Mouse (Mus musculus) embryonic facial prominence, embryonic 14.5 days (tissue): ENCODE results near the gene Adad2. TPM values are rescaled to one million over a fixed set of nuclear protein-coding genes. Genes with fewer than 3 reads are reported as not detected.

ENCODE experiments used
- ATAC-seq: fragments of 200-750 bp; cut with Nextera tagmentation; 2 replicates; pipeline ENCODE4 v1.8.0; 2017; ENCODE audit warnings: low read depth, moderate number of reproducible peaks, moderate TSS enrichment
- DNase-seq: peaks from one replicate; pipeline ENCODE4 v3.0.0-alpha.2; 2015; ENCODE audit warnings: low spot score
- H3K27ac ChIP-seq: fragments of 300-500 bp; sonication (generic); replicated peaks from 2 replicates; pipeline ENCODE4 v1.5.1; 2014; ENCODE audit warnings: low read depth, mild to moderate bottlenecking, low read length, moderate library complexity
- H3K27me3 ChIP-seq: fragments of 300-500 bp; sonication (generic); replicated peaks from 2 replicates; pipeline ENCODE4 v1.6.1; 2014; ENCODE audit warnings: low read length; ENCODE audit not compliant: control insufficient read depth, insufficient read depth
- H3K36me3 ChIP-seq: fragments of 300-500 bp; sonication (generic); 2 replicates; pipeline ENCODE4 v1.6.1; 2014; ENCODE audit warnings: low read length, mixed read lengths; ENCODE audit not compliant: control insufficient read depth, insufficient read depth
- H3K4me1 ChIP-seq: fragments of 300-500 bp; sonication (generic); 2 replicates; pipeline ENCODE4 v1.6.1; 2014; ENCODE audit warnings: antibody characterized with exemption, low read length; ENCODE audit not compliant: control insufficient read depth, insufficient read depth
- H3K4me2 ChIP-seq: fragments of 300-500 bp; sonication (generic); 2 replicates; pipeline ENCODE4 v1.6.1; 2014; ENCODE audit warnings: low read depth, mild to moderate bottlenecking, low read length, moderate library complexity, mixed read lengths
- H3K4me3 ChIP-seq: fragments of 300-500 bp; sonication (generic); 2 replicates; pipeline ENCODE4 v1.5.1; 2014; ENCODE audit warnings: low read depth, mild to moderate bottlenecking, low read length
- H3K9ac ChIP-seq: fragments of 300-500 bp; sonication (generic); 2 replicates; pipeline ENCODE4 v1.6.1; 2014; ENCODE audit warnings: low read depth, mild to moderate bottlenecking, low read length, moderate library complexity, mixed read lengths
- H3K9me3 ChIP-seq: fragments of 300-500 bp; sonication (generic); 2 replicates; pipeline ENCODE4 v1.6.1; 2016; ENCODE audit warnings: low read length; ENCODE audit not compliant: control insufficient read depth
- WGBS: fragments of 180-500 bp; shearing (Covaris S2); extraction: QIAGEN DNeasy Blood & Tissue Kit; methylation state at CpG from one replicate; pipeline ENCODE4 v1.1.7; 2014; 5-methylcytosine and 5-hydroxymethylcytosine counted together
- polyA plus RNA-seq: library from polyadenylated mRNA; unstranded; fragments of >200 nt; fragmentation: Nextera tagmentation; extraction: Ambion mirVana; gene quantifications from 2 replicates; pipeline ENCODE4 v1.2.1, GENCODE M21; 2014

Gene Adad2
- polyA plus RNA-seq, 1 experiment from 2014 or later, result 0.14 TPM

DNA sequence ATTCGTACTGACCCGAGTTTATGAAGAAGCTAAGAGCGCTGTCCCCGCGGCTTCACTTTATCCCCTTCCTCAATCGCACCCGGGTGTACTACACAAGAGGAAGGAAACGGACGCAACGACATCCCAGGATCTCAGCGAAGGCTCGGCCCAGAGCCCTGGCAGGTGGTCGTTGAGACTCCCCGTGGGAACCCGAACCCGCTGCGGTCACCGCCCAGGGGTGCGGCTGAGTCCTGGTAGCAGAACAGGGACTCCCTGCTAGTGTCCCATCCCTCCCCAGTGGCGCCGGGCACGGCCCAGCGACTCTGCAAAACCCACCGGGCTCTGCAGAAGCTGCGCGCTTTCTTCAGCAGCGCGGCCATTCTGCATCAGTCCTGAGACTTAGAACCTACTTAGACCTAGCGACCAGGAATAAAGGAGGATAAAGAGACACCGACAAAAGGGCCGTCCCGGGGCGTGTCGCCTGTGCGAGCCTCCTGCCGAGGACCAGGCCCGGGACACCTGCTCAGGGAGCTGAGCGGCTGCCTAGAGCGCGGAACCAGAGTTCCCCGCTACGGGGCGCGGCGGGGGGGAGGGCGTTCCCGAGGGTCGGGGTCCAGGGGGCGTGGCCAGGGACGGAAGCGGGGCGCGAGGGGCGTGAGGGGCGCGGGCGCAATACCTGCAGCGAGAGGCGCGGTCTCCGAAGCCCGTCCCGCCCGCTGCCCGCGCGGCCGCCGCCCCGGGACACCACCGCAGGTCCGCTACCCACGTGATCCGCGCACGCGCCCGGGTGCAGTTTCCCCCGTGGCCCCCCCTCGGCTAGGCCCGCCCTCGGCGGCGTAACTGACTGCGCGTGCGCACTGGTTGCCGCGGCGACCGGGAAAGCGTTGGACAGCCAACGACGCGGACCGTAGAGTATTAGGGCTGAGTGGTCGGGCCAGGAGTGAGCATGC, 37.8 kb upstream of the Adad2 start, which contains the start of the genes Hsdl1 and Dnaaf1:
TSS of gene Hsdl1 (minus strand) at position 747 of the 929 bp plus-strand sequence.
TSS of gene Dnaaf1 (plus strand) at position 799 of the 929 bp plus-strand sequence.
- peak; percentile 92 for DNase-seq
- no peak within 1 kb of the TSS for H3K27ac ChIP-seq
- H3K9ac ChIP-seq, result peak within 1 kb of the TSS; percentile 71
- H3K36me3 ChIP-seq, result no peaks in the 10 kb centered on the region
- peaks cover 9% of the 10 kb centered on the region for H3K27me3 ChIP-seq
- WGBS, result under 1% methylated on average over 47 of the region's 97 CpGs
- peak within 1 kb of the TSS; percentile 79 for H3K4me3 ChIP-seq
- peak within 1 kb of the TSS; percentile 96 for H3K4me2 ChIP-seq
- peaks cover 5% of the 10 kb centered on the region for H3K4me1 ChIP-seq
- peak; percentile 88 for ATAC-seq
- H3K9me3 ChIP-seq, result no peaks in the 10 kb centered on the region

DNA sequence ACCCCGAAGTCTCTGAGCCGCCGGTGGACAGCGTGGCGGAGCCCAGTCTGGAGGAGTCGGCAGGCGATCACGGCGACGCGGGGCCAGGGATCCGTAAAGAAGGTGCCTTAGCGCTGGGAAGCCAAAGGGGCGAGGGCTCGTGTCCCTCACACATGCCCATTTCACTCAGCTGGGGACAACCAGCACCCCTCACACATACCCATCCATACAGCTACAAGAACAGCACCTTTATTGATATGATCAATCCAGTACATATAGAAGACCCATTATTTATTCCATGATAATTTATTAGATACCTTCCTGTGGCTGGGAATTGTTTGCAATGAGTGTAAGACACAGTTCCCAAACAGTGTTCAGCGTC, 37.2 kb upstream of the Adad2 start:
- no peaks in the 10 kb centered on the region for H3K9me3 ChIP-seq
- H3K4me2 ChIP-seq, result peak overlapping the region; percentile 96
- peaks cover 5% of the 10 kb centered on the region for H3K4me1 ChIP-seq
- DNase-seq (no peak), ATAC-seq (no peak; the same call in 1 of the 2 replicates)
- no peaks in the 10 kb centered on the region for H3K36me3 ChIP-seq
- peak overlapping the region; percentile 79 for H3K4me3 ChIP-seq
- H3K9ac ChIP-seq, result peak overlapping the region; percentile 71
- H3K27me3 ChIP-seq, result peaks cover 9% of the 10 kb centered on the region
- 4% methylated on average over 16 of the region's 16 CpGs for WGBS
- H3K27ac ChIP-seq, result no peak overlapping the region

DNA sequence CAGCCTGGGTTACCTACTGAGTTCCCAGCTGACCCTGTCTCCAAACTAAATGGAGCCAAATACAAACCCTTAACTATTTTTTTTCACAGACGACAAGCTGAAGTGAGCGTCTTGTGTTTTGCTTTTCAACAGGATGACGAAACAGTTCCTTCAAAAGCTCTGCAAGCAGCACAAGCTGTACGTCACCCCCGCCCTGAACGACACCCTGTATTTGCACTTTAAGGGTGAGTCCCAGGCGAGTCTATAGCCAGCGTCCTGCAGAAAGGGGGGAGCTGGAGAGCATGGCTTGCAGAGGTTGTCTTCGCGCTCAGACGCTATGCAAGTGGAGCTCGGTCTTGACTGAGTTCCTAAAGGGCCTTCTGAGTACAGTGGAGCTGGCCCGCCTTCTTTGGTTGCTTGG, 33.5 kb upstream of the Adad2 start:
- H3K4me3 ChIP-seq, result no peak overlapping the region
- H3K27ac ChIP-seq, result no peak overlapping the region
- H3K36me3 ChIP-seq, result no peaks in the 10 kb centered on the region
- H3K9ac ChIP-seq, result no peak overlapping the region
- WGBS, result 38% methylated on average over 13 of the region's 13 CpGs
- DNase-seq, result no peak
- peaks cover 2% of the 10 kb centered on the region for H3K4me1 ChIP-seq
- no peak overlapping the region for H3K4me2 ChIP-seq
- no peak for ATAC-seq
- H3K9me3 ChIP-seq, result no peaks in the 10 kb centered on the region
- peaks cover 9% of the 10 kb centered on the region for H3K27me3 ChIP-seq

DNA sequence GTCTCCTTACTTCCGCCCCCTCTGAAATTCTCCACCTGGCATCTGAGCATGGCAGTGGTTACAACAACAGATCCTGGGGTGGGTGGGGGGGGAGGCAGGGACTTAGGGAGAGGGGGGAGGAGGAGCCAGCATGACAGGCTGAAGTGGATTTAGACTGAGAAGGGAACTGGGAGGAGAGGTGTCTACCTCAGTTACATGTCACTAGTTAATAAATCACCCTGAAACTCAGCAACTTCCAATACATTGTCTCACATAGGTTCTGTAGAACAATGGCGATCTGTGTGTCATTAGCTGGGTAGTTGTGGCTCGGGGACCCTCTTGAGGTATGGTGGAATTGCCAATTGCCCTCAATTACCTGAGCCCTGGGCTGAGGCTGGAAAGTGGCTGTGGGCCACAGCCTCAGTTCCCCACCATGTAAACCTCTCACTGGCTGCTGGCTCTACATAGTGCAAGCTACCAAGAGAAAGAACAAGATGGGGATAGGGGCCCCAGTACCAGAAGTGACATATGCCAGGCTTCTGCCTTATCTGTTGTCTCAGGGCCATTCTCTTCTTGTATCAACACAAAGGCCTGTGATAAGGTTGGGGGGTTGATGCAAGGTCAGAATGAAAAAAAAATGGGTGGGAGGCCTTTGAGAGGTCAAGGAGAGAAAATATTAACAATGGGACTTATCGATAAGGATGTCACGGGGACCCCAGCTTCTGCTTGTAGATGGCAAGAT, 31.9 kb upstream of the Adad2 start:
- Histone ChIP-seq H3K4me2 (no peak overlapping the region), H3K9me3 (no peaks in the 10 kb centered on the region), H3K4me3 (no peak overlapping the region), H3K27me3 (peaks cover 9% of the 10 kb centered on the region), H3K9ac (no peak overlapping the region), H3K36me3 (no peaks in the 10 kb centered on the region), H3K27ac (no peak overlapping the region), H3K4me1 (no peaks in the 10 kb centered on the region)
- ATAC-seq (no peak), DNase-seq (no peak)
- 83% methylated on average over 5 of the region's 5 CpGs for WGBS

DNA sequence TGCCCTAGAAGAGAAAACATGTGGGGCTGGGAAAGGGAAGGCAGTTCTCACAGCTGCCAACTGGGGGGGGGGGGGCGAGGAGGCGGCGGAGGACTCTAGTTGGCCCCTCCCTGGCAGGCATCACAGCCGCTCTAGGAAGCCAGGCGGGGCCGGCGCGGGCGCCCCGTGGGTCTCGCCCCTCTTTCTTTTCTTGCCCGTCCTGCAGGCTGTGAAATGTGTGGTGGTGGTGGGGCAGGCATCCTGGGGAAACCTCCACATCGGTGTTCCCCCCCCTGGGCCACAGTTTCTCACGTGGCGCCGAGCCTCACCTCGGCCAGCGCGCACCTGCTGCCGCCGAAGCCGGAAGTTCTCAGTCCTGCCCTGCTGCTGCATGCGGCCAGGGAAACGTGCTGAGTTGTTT, 26.6 kb upstream of the Adad2 start:
- no peaks in the 10 kb centered on the region for H3K9me3 ChIP-seq
- peak; percentile 59 for DNase-seq
- H3K27me3 ChIP-seq, result no peaks in the 10 kb centered on the region
- H3K4me1 ChIP-seq, result no peaks in the 10 kb centered on the region
- peak overlapping the region; percentile 55 for H3K4me2 ChIP-seq
- H3K4me3 ChIP-seq, result peak overlapping the region; percentile 31
- WGBS, result 14% methylated on average over 20 of the region's 24 CpGs
- no peak overlapping the region for H3K27ac ChIP-seq
- H3K9ac ChIP-seq, result peak overlapping the region; percentile 32; the same call in 1 of the 2 replicates
- peak; percentile 55 for ATAC-seq
- H3K36me3 ChIP-seq, result no peaks in the 10 kb centered on the region

DNA sequence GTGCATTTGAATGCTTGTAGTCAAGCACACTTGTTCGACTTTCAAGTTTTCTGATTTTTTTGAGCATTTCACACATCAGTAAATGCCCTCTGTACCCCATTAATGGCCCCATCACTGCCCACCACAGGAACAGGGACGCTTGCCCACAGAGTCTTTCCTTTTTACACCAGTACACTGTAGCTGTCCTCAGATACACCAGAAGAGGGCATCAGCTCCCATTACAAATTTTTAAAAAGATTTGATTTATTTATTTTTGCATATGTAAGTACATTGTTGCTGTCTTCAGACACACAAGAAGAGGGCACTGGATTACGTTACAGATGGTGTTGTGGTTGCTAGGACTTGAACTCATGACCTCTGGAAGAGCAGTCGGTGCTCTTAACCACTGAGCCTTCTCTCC, 24.2 kb upstream of the Adad2 start:
- H3K4me1 ChIP-seq, result no peaks in the 10 kb centered on the region
- ATAC-seq, result no peak
- no peaks in the 10 kb centered on the region for H3K36me3 ChIP-seq
- H3K4me3 ChIP-seq, result no peak overlapping the region
- H3K27ac ChIP-seq, result no peak overlapping the region
- no peak for DNase-seq
- H3K4me2 ChIP-seq, result no peak overlapping the region
- no peaks in the 10 kb centered on the region for H3K27me3 ChIP-seq
- H3K9me3 ChIP-seq, result no peaks in the 10 kb centered on the region
- H3K9ac ChIP-seq, result no peak overlapping the region
- WGBS, result 56% methylated on average over 4 of the region's 4 CpGs

GRCm38 (mm10) chr8:119588844-119589243, 23.7 kb upstream of the Adad2 start:
- H3K4me2 ChIP-seq, result no peak overlapping the region
- H3K4me1 ChIP-seq, result no peaks in the 10 kb centered on the region
- H3K27me3 ChIP-seq, result no peaks in the 10 kb centered on the region
- H3K27ac ChIP-seq, result no peak overlapping the region
- WGBS, result 11% methylated on average over 10 of the region's 10 CpGs
- ATAC-seq, result no peak
- H3K4me3 ChIP-seq, result no peak overlapping the region
- DNase-seq, result no peak
- H3K36me3 ChIP-seq, result no peaks in the 10 kb centered on the region
- H3K9ac ChIP-seq, result no peak overlapping the region
- H3K9me3 ChIP-seq, result no peaks in the 10 kb centered on the region

GRCm38 (mm10) chr8:119590348-119590747, 22.2 kb upstream of the Adad2 start:
- H3K9ac ChIP-seq, result no peak overlapping the region
- no peak for DNase-seq
- H3K4me2 ChIP-seq, result no peak overlapping the region
- no peak overlapping the region for H3K4me3 ChIP-seq
- no peak overlapping the region for H3K27ac ChIP-seq
- no peak for ATAC-seq
- H3K36me3 ChIP-seq, result no peaks in the 10 kb centered on the region
- H3K4me1 ChIP-seq, result no peaks in the 10 kb centered on the region
- H3K27me3 ChIP-seq, result no peaks in the 10 kb centered on the region
- 80% methylated on average over 14 of the region's 14 CpGs for WGBS
- H3K9me3 ChIP-seq, result no peaks in the 10 kb centered on the region
